9 mouse cellular contexts compared by ENCODE assay signal in the genomic region with DNA sequence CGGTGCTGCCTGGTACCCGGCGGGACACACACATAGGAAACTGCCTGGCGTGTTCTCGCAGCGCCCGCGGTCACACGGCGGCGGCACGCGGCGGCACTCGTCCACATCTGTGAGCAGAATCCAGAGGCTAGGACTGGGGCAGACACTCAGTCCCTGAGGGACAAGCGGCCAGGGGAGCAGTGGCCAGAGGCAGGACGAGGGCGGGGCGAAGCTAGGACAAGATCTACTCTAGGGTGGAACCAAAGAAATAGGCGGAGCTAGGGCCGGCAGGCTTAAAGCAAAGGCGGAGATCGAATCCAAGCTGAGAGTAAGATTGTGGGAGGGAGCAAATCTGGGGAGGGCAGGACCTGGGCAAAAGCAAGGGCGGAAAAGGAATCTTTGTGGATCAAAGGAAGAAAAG. TPM values are rescaled to one million over a fixed set of nuclear protein-coding genes. Genes with fewer than 3 reads are reported as not detected.
A peak's percentile ranks its signal among the peaks of the same experiment; 100 is the strongest.
DNase-seq lines count a peak whose midpoint lies in the region; ATAC-seq and TF ChIP-seq lines count a peak whose summit lies in the region.
"Had no signal": no experiment of that assay in that cellular context is flagged by ENCODE, and none has a peak within 500 bp of the region (broad histone marks: within the 10 kb centered on the region; RNA-seq: fewer than 3 reads in every experiment).

No protein-coding gene starts in this region.

- peak overlapping the region; percentile 12 for H3K4me3 ChIP-seq in cerebellum, adult 2 months (replicated peaks; ENCODE audit: insufficient read depth, low read depth, low read length)
- peak overlapping the region; percentile 20 for H3K4me3 ChIP-seq in hindbrain, embryonic 15.5 days
- H3K4me3 ChIP-seq in midbrain, postnatal 0 days (ENCODE audit: low read depth, low read length): peak overlapping the region; percentile 9; the same call in 1 of the 2 replicates

- no peaks in the 10 kb centered on the region for H3K9me3 ChIP-seq in hindbrain, embryonic 15.5 days
- H3K9me3 ChIP-seq in midbrain, postnatal 0 days (ENCODE audit: low read length): no peaks in the 10 kb centered on the region

- no peak for TF ChIP-seq POLR2A in cerebellum, adult 2 months (IDR thresholded peaks at IDR 0.05; ENCODE audit: borderline replicate concordance, insufficient read depth, low read length)

- 8% methylated on average over 24 of the region's 24 CpGs for WGBS in cerebellum, adult 2 months
- WGBS in hindbrain, embryonic 15.5 days: 1% methylated on average over 24 of the region's 24 CpGs
- WGBS in midbrain, postnatal 0 days: 6% methylated on average over 24 of the region's 24 CpGs

- no peak overlapping the region for H3K27ac ChIP-seq in cerebellum, adult 2 months (ENCODE audit: insufficient read depth, low read length)
- no peak overlapping the region for H3K27ac ChIP-seq in hindbrain, embryonic 15.5 days (replicated peaks)
- H3K27ac ChIP-seq in midbrain, postnatal 0 days (ENCODE audit: low read depth, low read length): no peak overlapping the region

- no peaks in the 10 kb centered on the region for H3K36me3 ChIP-seq in hindbrain, embryonic 15.5 days
- no peaks in the 10 kb centered on the region for H3K36me3 ChIP-seq in midbrain, postnatal 0 days (ENCODE audit: insufficient read depth, low read length)

- H3K4me2 ChIP-seq in hindbrain, embryonic 15.5 days: peak overlapping the region; percentile 46
- H3K4me2 ChIP-seq in midbrain, postnatal 0 days (ENCODE audit: low read depth, low read length, poor library complexity, severe bottlenecking): peak overlapping the region; percentile 41

- ATAC-seq in hindbrain, embryonic 15.5 days (ENCODE audit: low FRiP score, low read depth): no peak
- ATAC-seq in midbrain, postnatal 0 days (ENCODE audit: low FRiP score): no peak
- no peak for ATAC-seq in activated CD4-positive, CD25-positive, alpha-beta regulatory T cell, adult 4 months

- no peak overlapping the region for H3K9ac ChIP-seq in hindbrain, embryonic 15.5 days
- H3K9ac ChIP-seq in midbrain, postnatal 0 days (replicated peaks; ENCODE audit: low read length, poor library complexity, severe bottlenecking): no peak overlapping the region

- DNase-seq in 3134 (ENCODE audit: extremely low read depth, insufficient read length, low spot score): peak; percentile 84
- DNase-seq in cerebellum, adult 2 months: peak; percentile 61 to 68
- DNase-seq in gastrocnemius, adult 8-10 months (ENCODE audit: low spot score in 2 of 2): peak; percentile 74 to 83
- DNase-seq in liver: peak; percentile 48
- DNase-seq in midbrain, postnatal 0 days (ENCODE audit: low spot score): no peak
- no peak for DNase-seq in layer of hippocampus, adult 8-10 months (ENCODE audit: low spot score in 2 of 2)

- H3K27me3 ChIP-seq in cerebellum, adult 2 months (ENCODE audit: control insufficient read depth, insufficient read depth, low read length): no peaks in the 10 kb centered on the region; the same call in 1 of the 2 replicates
- H3K27me3 ChIP-seq in hindbrain, embryonic 15.5 days: peaks cover 72% of the 10 kb centered on the region
- H3K27me3 ChIP-seq in midbrain, postnatal 0 days (ENCODE audit: insufficient read depth, low read length): peaks cover 47% of the 10 kb centered on the region

- no peak for TF ChIP-seq CTCF in cerebellum, adult 2 months (IDR thresholded peaks at IDR 0.05; ENCODE audit: borderline replicate concordance, insufficient read depth, low read depth, low read length)
- TF ChIP-seq CTCF in midbrain, postnatal 0 days (IDR thresholded peaks at IDR 0.05): no peak

- H3K4me1 ChIP-seq in cerebellum, adult 2 months (ENCODE audit: control insufficient read depth, insufficient read depth, low read length): peaks cover 7% of the 10 kb centered on the region
- H3K4me1 ChIP-seq in hindbrain, embryonic 15.5 days (replicated peaks): peaks cover 25% of the 10 kb centered on the region
- no peaks in the 10 kb centered on the region; the same call in 1 of the 2 replicates for H3K4me1 ChIP-seq in midbrain, postnatal 0 days (ENCODE audit: insufficient read depth, low read length)

RNA-seq across cellular contexts. Expression of a gene that starts 11.8 kb away (rescaled TPM):
- polyA plus RNA-seq in cerebellum, adult 2 months (2012; rRNA removed): 26.9 and 28.2 TPM in 2 replicates
- 10 to 100 TPM; 33.6 to 50.3 (median 43.1) TPM for total RNA-seq in gastrocnemius, adult 8-10 months (2022)
- 12.9 and 13.9 TPM in 2 replicates for polyA plus RNA-seq in hindbrain, embryonic 15.5 days (2015; fragmentation: Nextera tagmentation; extraction: Ambion mirVana)
- total RNA-seq in midbrain, postnatal 0 days (2014; rRNA removed): 25.3 and 44.3 TPM in 2 replicates
- polyA plus RNA-seq in midbrain, postnatal 0 days (2015; fragmentation: Nextera tagmentation; extraction: Ambion mirVana): 13.6 and 16.0 TPM in 2 replicates
- 10 to 100 TPM; 48.5 to 59.4 (median 57.9) TPM for total RNA-seq in layer of hippocampus, adult 8-10 months (2022)
- 1 to 10 TPM in 1 of 2 experiments, under 1 TPM in 1; 0.94 to 1.3 TPM for polyA plus RNA-seq in activated CD4-positive, CD25-positive, alpha-beta regulatory T cell, adult 4 months (2017; shearing (Covaris generic))
- total RNA-seq: neutrophil, adult 5-6 weeks had no signal

RNA-seq across cellular contexts. Expression of a gene that starts 30.1 kb away (rescaled TPM):
- polyA plus RNA-seq in cerebellum, adult 2 months (2012; rRNA removed): 41.6 and 43.7 TPM in 2 replicates
- total RNA-seq in gastrocnemius, adult 8-10 months (2022): 1 to 10 TPM; 1.8 to 3.9 (median 2.7) TPM
- polyA plus RNA-seq in hindbrain, embryonic 15.5 days (2015; fragmentation: Nextera tagmentation; extraction: Ambion mirVana): 42.8 and 46.6 TPM in 2 replicates
- 36.3 and 42.7 TPM in 2 replicates for total RNA-seq in midbrain, postnatal 0 days (2014; rRNA removed)
- polyA plus RNA-seq in midbrain, postnatal 0 days (2015; fragmentation: Nextera tagmentation; extraction: Ambion mirVana): 24.1 and 25.1 TPM in 2 replicates
- total RNA-seq in layer of hippocampus, adult 8-10 months (2022): 10 to 100 TPM; 29.6 to 49.1 (median 34.1) TPM
- polyA plus RNA-seq in activated CD4-positive, CD25-positive, alpha-beta regulatory T cell, adult 4 months (2017; shearing (Covaris generic)): 10 to 100 TPM; 48.9 to 66.0 TPM

RNA-seq across cellular contexts. Expression of a gene that starts 31.5 kb away (rescaled TPM):
- polyA plus RNA-seq in cerebellum, adult 2 months (2012; rRNA removed): 0.38 TPM in 1 of 2 replicates, not detected in the other
- under 1 TPM in 1 of 4 experiments, not detected in 3; 0.53 TPM for total RNA-seq in gastrocnemius, adult 8-10 months (2022)
- polyA plus RNA-seq in hindbrain, embryonic 15.5 days (2015; fragmentation: Nextera tagmentation; extraction: Ambion mirVana): not detected in 2 replicates
- not detected in 2 replicates for total RNA-seq in midbrain, postnatal 0 days (2014; rRNA removed)
- polyA plus RNA-seq in midbrain, postnatal 0 days (2015; fragmentation: Nextera tagmentation; extraction: Ambion mirVana): not detected in 2 replicates
- not detected for total RNA-seq in layer of hippocampus, adult 8-10 months (2022)
- polyA plus RNA-seq in activated CD4-positive, CD25-positive, alpha-beta regulatory T cell, adult 4 months (2017; shearing (Covaris generic)): 1 to 10 TPM; 1.4 to 3.3 TPM
- total RNA-seq: neutrophil, adult 5-6 weeks had no signal

Comparison
In these comparisons a context has a peak if more than half of its experiments do, and no peak if none do; other contexts are left out.
1. DNase-seq: peak in 3134 (single experiment), cerebellum, adult 2 months (2 of 2), gastrocnemius, adult 8-10 months (2 of 2) and liver (single experiment); none in midbrain, postnatal 0 days (single experiment) and layer of hippocampus, adult 8-10 months (0 of 2).
2. Peak in every context shown above with its lines, with median percentiles within 50 percentile points of each other: H3K4me3 ChIP-seq.